Mouse (Mus musculus) MEL (cell line): ENCODE data around the gene Per3.

Experiments
- EP300 ChIP-seq, 2 experiments: IDR thresholded peaks; 2 replicates each; pipeline ENCODE4 v1.6.1; 2011; ENCODE audit warnings: improper control_type of control experiment in 2 of 2, low read length in 2 of 2, low read depth in 1 of 2, mild to moderate bottlenecking in 1 of 2
- POLR2A ChIP-seq, 2 experiments: IDR thresholded peaks; 2 replicates each; pipeline ENCODE4 v1.6.1; 2011 to 2012; ENCODE audit warnings: low read length in 2 of 2, mild to moderate bottlenecking in 2 of 2, control low read depth in 1 of 2, improper control_type of control experiment in 1 of 2, low read depth in 1 of 2, moderate library complexity in 1 of 2; ENCODE audit not compliant: control insufficient read depth in 1 of 2, insufficient read depth in 1 of 2, poor library complexity in 1 of 2

GRCm38 (mm10) chr4:151005656-151006318 is 38.7 kb downstream of the Per3 start:
- no peak for TF ChIP-seq EP300 (IDR thresholded peaks at IDR 0.05; ENCODE audit: low read depth in 1 of 2, low read length in 2 of 2)
- no peak for TF ChIP-seq POLR2A (IDR thresholded peaks at IDR 0.05; ENCODE audit: control insufficient read depth in 1 of 2, insufficient read depth in 1 of 2, low read depth in 1 of 2, low read length in 2 of 2, poor library complexity in 1 of 2)
